Mouse (Mus musculus) adrenal gland, postnatal 36 days (tissue): ENCODE measurements around the gene Fam166a. TPM values are rescaled to one million over a fixed set of nuclear protein-coding genes. Genes with fewer than 3 reads are reported as not detected.
A peak's percentile ranks its signal among the peaks of the same experiment; 100 is the strongest.

Source experiments
- DNase-seq, 2 experiments: peaks; one replicate each; pipeline ENCODE4 v3.0.0; 2021; ENCODE audit warnings: mixed read lengths in 1 of 2
- total RNA-seq, 2 experiments: library from RNA; stranded (reverse); gene quantifications; 2 replicates each; pipeline ENCODE4 v1.2.3; 2021

The Fam166a gene
- total RNA-seq, 2 experiments from 2014 or later, result not detected

DNA sequence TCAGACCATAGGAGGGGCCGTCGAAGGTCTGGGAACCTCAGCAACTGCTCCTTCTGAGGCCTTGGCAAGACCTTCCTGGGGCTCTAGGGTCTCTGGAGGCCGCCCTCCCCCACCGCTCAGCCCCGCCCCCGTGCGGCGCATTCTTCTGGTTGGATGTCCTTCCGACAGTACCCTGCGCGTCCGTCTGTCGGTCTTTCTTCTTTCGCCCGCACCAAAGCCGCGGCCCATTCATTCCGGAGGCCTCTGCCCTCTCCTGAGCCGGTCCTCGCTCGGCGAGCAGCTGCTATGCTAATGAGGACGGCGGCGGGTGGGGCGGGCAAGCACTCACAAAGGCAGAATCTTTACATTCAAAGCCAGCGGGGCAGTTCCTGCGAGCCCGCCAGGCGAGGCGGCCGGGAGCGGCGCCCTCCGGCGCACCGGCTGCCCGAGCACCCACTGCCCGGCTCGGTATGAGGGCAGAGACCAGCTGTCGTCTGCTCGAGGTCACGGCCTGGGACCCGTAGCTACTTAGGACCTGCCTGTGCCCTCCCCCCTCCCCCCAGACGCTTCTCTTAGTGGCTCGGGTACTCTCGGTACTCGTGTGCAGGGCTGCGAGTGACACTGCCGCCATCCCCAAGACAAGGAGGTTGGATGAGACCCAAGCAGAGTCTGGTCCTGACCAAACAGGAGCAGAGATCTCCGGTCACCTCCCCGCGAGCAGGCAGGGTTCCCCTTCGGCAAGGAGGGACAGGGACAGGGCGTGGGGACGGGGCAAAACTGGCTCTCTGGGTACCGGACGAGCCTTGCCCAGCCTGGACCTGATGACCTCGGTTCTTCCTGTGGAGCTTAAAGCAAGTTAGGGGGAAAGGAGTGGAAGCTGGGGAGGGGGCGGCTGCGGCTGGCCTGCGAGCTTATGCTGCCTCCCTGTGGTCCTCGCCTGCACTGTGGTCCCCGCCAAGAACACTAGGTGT lies 32.6 kb upstream of the Fam166a start:
- peak; percentile 51 to 67 for DNase-seq

DNA sequence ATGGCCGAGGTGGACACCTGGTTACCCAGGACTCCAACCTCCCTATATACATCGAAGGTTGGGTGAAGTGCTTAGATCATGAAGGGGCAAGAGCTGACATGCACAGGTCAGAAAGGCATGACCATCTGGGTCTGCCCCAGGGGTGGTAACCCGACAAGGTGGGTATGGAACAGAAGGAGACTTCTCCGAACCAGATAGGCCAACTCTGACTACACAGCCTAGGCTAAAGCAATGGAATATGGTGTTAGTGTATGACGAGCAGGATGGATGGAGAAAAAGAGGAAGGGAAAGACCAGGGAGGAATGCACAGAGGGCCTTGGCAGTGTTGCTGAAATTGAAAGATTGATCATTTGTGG lies 32.0 kb upstream of the Fam166a start:
- no peak for DNase-seq

DNA sequence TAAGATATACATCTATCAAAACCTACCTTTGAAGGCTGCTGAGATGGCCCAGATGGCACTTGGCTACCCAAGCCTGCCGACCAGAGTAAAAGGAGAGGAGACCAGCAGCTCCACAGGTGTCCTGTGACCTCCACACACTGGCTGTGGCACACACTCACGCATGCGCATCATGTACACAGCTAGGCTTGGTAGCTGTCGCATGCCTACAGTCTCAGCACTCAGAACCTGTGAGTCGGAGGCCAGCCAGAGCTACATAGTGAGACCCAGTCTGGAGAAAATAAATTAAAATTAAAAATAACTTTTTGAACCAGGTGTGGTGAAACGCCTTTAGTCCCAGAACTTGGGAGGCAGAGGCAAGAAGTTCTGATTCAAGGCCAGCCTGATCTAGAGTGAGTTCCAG lies 30.7 kb upstream of the Fam166a start:
- no peak for DNase-seq

DNA sequence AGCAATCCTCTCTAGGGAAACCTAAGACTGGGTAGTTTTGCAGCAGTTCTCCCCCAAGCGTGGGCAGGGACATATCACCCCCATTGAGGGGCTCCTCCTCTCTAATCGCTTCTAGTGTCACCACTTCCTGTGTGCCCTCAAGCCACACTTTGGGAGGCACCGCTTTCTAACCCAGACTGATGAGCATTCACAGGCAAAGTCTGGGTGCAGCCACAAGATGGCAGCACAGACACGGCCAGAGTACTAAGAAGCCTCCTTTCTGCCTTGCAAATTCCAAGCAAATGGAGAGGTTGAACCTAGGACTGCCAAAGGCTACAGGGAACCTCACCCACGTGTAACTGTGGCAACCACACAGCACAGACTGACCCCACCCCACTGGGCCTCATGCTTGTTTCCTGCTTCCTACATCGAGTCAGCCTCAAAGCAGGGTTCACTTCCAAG lies 25.2 kb upstream of the Fam166a start:
- DNase-seq, result peak; percentile 83 to 89

DNA sequence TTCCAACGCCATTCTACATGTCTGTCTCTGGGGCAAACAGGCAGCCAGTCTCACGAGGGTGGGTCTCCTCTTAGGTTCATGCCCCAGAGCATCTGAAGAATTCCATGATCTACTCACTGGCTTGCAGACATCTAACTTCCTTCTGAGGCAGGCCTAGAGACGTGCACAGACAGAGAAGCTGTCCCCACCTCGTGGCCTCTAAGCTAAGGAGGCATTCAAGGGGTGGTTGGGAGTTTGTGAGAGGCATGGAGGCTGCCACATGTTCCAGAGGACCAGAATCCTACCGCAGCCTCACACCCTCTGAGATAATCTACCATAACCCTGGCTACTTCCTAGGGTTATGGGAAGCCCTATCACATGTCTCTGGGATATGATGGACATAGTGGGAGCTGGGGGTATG lies 24.5 kb upstream of the Fam166a start:
- DNase-seq, result no peak

DNA sequence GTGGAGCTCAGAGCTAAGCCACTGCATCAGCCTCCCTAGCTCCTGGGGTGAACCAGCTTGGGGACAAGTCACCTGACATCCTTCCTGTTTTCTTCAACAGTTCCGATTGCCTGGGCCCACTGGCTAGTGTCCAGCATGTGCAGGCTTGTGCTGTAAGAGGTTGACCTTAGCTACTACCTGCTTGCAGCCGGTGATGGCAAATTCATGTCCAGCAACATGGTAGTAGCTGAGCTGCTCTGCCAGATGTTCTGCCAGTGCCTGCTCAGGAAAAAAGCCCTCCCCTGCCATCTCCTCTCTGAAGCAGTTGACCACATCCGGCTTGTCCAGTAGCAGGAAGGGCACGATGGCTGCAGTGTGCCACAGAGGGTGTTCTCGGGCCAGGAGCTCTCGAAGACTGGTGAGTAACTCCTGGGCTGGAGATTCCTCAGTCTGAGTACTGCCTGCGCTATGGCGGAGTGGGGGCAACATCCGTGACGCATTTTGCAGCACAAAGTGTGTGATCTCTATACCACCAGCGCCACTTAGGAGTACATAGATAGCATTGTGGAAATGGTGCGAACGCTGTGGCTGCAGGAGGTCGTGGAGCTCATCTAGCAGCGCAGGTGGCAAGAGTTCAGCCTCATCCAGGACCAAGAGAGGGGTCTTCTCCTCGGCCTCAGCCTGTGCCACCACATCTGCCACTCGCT lies 23.9 kb upstream of the Fam166a start:
- DNase-seq, result no peak

DNA sequence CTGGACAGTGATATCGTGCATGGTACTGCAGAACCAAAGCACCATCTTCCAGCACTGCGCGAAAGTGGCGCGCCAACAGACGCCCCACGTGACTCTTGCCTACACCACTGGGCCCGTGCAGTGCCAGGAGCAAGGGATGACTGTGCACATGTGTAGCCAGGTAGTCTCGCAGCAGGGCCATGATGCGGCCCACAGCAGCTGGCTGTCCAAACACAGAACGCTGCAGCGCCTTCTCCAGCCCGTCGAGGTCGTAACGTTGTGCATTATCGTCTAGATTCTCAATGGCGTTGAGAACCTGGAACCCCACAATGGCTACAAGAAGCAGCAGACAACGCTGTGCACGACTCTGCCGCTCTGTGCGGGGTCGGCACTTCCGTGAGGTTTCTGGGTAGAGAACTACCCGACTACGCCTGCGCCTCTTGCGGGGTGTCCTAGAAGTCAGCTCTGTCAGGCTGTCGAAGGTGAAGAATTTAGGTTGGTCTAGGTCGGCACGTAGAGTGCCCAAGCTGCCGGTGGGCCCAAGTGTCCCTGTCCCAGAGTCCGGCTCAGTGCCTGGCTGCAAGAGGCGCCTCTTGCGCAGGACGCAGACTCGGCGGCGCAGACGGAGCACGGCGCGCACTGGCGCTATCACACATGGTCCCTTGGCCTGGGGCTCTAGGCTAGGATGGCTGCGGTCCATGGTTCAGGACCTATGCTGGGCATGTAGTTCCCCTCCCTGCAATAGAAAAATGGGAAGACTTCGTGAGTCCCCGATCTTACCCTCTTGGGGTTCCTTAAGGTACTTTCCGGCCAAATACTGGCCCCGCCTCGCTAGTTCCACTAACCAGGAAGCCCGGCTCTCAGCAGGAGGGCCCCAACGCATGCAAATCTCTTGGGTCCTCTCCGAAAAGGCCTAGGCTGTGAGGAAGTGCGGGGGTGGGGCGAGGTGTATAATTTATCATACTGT lies 23.1 kb upstream of the Fam166a start:
- peak; percentile 82 to 86 for DNase-seq

DNA sequence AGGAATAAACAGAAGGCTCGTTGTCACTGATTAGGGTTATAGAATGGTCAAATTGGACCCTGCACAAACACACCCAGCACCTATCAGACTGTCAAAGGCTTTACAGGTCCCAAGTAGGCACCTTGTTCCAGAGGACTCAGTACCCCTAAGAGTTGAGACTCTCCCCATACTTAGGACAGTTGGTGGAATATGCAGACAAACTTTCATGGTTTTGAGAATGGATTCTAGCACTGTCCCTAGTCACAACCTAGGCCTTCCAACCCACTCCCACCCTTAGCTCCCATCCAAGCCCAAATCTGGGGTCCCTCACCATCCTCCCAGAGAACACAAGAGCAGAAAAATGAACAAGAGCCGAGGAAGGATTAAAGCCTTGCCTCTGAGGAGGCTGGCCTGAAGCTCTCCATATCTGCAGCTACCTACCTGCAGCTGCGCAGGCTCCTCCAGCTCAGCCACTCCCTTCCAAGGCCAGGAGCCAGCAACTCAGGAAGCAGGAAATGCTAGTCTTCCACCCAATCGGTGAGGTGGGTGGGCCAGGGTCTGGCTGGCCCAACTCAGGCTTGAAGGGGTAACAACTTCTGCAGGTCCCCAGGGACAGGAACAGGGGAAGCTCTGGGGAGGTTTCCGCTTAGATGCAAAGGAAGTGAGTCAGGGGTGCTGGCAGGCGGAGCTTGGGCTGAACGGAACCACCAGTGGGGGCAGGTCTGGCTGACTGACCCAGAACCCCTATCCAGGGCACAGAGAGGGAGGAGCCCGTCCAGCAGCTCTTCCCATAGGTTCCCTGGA lies 22.2 kb upstream of the Fam166a start, which contains the start of gene Tor4a:
Tor4a (minus strand) TSS at position 715 of the 783 bp plus-strand sequence.
- peak; percentile 88 to 91 for DNase-seq

DNA sequence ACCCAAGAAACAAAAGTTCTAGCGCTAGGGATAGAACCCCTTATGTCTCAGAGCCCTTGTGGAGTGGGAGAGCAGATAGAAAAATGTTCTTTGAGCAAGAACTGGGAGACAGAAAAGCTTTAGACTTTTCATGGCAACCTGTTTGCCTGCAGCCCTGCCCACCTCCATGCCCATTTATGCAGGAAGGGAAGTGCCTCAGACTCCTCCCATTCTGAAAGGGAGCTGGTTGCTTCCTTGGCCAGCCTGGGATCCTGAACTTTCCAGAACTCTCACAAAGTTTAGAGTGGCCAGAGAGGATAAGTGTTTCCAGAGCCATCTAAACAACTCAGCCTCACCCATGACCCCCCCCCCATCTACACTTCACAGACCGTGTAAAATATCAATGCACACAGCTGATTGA lies 21.4 kb upstream of the Fam166a start:
- no peak for DNase-seq

DNA sequence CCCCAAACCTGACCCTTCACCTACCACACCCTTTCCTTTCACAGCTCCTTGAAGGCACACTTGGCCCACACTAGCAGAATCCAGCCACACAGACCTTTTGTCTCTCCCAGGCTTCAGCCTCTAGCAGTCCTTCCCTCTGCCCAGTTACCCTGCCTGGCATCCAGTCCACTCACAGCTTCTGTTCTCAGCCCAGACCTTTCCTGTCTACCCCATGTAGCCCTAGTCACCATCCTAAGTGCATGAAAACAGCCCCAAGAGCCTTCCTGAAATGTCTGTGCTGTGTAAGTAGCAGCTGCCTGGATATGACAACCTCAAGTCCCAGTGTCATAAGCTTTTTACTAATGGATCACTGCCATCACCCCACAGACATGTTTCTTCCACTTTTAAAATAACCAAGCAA lies 20.6 kb upstream of the Fam166a start:
- no peak for DNase-seq

DNA sequence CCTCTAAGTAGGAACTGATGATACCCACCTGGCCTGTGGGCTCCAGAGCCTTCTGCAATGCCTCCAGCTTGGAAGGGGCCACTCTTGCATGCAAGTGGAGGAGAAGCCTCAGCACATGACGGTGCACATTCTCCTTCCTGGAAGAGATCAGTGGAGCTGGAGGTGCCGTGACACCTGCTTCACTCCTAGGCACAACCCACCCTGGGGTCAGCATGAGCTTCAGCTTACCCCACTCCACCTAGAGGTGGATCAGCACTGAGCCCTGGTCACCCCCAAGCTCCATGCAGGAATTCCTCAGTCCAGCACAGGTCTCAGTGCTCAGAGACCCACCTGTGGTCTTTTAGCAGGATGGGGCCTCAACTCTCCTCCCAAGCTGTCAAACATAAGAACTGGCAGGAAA lies 17.9 kb upstream of the Fam166a start:
- no peak for DNase-seq

DNA sequence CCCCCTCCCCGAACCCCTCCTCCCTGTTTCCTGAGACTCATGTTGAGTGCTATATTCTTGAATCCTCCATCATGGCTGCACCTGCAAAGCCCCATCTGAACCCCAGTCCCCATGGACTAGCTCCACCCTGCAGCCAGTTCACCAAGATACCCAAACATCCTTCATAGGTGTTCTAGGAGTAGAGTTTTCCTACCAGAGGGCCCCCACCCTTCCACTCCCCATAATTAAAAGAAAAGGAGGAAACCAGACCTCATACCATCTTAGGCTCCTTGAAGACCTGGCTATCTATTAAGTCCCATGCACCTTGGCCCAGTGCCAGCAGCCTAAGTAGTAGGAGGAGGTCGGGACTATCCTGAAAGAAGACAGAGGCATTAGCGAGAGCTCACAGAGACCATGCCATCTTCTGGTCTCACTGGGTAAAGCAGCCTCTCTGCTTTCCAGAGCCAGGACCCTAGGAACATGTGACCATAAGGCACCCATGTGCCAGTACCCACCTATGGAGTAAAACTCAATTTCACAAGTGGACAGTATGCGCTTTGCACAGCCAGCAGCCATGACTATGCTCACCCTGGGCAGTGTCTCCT lies 14.8 kb upstream of the Fam166a start:
- DNase-seq, result peak in 1 of 2 experiments; percentile 33

DNA sequence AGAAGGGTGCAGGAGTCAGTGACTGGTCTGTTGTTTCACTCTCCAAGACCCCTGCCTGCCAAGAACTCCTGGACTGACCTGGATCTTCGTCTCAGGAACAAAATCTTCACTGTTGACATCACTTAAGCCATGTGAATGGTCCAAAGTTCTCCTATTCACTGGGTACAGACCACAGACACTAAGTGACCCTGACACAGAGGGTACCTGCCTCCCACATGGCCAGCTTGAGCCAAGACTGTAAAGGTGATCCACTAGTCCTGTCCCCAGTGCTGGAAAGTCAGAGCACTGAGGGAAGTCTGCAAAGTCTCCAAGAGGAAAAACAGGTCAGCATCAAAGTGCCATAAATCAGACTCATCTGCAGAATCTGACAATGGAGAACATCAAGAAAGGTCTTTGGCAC lies 11.0 kb upstream of the Fam166a start:
- DNase-seq, result no peak

DNA sequence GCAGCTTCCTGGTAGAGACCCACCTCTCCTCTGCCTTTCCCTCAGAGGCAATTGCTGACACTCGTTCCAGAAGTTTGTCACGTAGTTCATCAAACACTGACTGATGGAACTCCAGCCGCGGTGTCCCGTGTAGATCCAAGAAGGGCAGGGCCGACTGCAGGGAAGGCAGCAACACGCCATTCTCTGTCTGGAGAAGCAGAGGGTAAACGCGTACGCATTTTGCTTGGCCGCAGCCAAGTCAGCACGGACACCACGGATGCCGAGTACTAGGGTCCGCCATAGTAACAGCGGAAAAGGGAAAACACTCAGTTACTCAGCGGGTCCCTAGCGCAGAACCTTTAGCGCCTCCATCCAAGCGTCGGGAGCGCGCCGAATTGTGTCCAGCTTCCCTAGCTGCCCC lies 7.9 kb upstream of the Fam166a start:
- DNase-seq, result no peak

DNA sequence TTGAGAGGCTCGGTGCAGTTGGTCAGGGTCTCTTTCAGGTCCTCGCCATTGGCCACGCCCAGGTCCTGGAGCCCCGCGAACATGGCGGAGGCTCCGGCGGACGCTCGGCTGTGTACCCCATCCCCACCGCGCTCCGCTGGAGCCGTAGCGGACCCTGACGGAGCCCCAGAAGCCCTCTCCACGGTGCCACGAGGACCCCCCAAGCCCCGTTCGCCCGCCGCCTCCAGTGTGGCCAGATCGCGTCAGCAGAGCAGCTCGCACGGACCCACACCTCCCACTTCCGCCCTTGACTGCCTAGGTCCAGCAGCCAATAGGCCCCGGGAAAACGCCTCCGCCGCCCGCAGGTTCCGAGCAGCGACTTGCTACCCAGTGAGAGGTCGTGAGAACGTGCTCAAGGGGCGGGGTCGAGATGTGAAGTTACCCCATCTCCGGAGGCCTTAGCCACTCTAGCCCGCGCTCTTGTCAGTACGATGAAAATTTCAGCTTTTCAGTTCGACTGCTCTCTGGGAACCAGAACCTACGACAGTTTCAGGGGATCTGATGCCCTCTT lies 7.3 kb upstream of the Fam166a start, which contains the start of gene Nelfb:
Nelfb (minus strand) TSS at position 369 of the 550 bp plus-strand sequence.
- DNase-seq, result peak; percentile 92 to 93

DNA sequence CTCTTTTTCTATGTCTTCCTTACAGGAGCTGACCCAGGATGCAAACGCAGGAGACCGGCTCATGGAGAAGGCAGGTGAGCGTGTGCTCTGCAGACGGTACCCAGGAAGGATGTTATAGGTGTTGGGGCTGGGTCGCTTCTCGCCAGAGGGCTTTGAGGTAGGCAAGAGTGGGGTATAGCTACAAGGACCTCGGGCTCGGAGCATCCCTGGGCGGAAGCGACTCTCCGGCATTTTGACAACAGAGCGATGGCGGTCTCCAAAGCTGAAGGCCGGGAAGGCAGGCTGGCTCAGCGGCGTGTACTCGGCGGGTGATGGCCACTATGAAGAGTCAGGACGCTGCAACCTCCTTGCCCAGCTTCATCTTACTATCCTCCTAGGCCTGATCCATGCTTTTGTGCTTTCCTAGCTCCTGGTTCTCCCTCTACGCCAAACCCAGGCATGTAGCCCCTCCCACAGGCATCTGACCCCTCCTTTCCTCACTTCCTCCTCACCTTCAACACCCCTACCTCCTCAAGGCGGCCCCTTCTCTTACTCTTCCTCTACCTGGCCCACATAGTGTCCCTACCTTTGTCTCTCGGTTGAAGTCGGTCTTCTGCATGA lies 5.2 kb upstream of the Fam166a start:
- no peak for DNase-seq

DNA sequence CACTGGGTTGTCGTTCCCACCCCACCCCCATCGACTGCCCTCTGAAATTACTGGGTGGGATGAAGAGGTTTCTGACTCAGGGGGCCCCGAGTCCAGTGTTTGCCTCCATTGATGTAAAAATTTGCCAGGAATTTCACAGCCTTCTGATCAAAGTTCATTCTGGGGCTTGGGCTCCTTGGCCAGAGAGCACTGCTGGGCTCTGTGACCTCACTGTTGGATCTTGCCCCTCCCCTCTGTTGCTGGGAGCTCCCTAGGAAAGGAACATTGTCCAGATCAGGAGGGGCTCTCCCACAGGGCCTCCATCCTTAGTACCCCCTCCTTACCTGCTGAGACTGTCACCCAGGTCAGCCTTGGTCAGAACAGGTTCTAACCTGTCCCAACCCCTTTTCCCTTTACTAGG lies 4.1 kb upstream of the Fam166a start, which contains the start of gene Stpg3:
Stpg3 (minus strand) TSS at position 194 of the 400 bp plus-strand sequence.
- no peak for DNase-seq

DNA sequence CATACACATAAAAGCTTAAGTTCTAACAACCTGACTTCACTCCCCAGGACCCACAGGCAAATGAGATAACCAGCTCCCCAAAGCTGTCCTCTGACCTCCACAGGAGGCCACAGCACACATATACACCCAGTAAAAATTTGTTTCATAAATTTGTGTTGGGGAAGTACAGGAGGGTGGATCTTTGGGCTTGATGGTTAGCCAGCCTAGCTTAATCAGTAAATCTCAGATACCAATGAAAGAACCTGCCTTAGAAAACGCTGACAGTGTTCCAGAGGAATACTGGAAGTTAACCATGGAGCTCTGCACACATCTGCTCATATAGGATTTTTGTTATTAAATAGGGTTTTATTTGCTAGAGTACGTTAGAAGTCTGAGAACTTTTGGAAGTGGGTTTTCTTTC lies 879 bp upstream of the Fam166a start:
- no peak for DNase-seq

DNA sequence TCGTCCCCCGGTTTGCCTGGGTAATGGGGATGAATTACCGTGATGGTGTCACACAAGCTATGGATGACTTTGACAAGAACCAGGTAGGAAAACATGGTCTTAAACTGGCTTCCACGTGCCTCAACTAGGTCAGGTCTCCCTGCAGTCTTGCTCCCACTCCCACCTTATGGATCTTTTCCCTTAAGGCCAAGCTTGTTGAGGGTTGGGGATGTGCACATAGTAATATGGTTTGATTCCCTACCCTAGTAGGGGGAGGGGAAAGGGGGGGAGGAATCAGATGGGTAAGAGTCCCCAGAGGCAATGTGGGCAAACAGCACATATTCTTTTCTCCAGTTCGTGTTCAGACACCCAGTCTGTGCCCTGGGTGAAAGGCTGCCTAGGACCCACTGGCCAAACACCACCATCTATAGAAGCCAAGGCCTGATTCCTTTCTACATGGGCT lies 2.8 kb downstream of the Fam166a start:
- DNase-seq, result no peak
